Mouse (Mus musculus) yolk sac, embryonic 10.5 days (tissue): ENCODE data around the gene Sh3gl1.

Experiments used
- DNase-seq: peaks from one replicate; pipeline ENCODE4 v3.0.0-alpha.2; 2017; ENCODE audit warnings: low spot score

Sh3gl1 gene

DNA sequence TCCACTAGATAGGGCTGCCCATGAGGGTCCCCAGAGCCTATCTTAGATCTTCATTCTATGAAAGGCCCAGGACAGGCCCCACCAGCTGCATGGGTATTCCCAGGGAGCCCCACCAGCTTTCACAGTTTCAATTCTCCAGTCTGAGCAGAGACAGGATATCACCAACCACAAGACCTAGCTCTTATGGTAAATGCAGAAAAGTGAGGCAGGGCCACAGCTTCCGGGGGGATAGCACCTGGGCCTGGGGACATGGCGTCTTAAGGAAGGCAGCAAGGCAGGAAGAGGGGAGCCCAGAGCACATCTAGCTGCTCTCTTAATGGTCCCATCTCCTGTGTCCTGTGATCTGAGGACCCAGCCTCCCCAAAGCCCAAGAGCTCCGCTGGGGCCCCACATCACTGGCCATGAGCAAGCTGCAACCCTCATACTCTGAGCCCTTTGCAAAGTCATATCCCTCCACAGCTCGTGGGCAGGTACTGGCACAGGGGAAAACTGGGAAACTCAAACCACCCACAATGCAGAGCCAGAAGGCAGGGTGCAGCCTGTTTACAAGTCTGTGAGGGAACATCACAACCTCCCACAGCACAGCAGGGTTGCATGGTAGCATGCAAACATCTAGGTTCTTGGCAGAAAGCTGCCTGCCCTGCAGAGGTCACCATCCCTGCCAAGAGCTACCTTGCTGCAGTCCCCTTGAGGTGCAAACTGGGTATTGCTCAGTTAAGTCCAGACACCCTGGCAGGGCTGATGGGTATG is 15.1 kb downstream of the Sh3gl1 start:
- no peak for DNase-seq

DNA sequence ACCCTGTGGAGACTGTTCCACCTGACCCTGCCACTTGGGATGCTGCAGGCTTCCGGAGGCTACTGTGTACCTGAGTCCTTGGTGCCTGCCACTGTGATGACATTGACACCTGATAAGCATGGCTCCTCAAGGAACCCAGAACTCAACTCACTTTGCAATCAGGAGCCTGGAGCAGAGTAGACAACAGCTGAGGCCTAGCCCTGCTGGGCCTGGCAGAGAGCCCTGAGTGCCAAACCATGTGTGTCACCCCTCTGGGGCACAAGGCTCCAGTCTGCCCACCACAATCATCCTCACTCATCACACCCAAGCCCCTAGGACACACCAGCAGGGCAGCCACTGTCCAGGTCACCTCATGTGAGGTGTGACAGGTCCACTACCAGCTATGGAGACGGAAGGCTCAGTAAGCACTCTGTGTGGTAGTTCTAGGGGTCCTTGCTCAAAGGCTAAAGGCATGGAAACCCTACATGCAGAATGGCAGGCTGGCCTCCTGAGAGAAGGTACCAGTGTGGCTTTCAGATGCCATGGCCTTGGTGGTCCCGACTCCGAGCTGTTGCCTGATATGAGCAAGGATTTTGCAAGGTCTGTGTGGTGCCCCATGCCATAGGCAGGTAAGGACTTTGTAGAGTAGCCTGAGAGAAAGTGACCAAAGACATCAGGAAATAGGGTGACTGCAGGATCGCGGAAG is 15.9 kb downstream of the Sh3gl1 start:
- no peak for DNase-seq

DNA sequence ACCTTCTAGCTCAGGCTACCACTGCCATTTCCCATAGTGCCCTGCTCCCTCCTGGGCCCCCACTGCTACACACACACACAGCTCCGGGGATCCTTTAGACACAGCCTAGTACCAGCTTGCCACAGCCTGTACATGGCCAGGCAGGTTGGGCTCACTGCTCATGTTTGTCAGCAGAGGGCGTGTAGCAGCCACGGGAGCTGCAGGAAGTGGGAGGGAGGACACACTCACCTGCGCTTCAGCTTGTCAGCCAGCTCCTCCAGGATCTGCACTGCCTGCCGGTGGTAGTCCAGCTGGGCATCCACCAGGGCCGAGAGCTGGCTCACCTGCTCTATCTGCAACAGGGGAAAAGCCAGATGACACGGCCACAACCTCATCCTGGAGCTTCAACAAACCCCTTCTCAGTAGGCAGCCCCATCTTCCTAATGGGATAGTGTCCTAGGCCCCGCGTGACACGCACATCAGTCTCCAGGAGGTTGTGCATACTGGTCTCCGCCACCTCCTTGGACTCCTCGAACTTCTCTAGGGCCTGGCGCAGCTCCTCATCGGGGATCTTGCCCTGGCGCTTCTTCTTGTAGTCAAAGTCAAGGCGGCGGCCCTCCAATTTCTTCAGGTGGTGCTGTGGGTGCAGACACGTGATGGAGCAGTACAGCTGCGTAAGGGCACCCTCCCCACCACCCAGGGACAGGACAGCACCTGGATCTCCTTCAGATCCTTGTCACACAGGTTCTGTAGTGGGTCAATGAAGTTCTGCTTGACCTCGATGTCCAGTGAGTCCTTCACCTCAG is 17.9 kb downstream of the Sh3gl1 start:
- DNase-seq, result peak; percentile 55

DNA sequence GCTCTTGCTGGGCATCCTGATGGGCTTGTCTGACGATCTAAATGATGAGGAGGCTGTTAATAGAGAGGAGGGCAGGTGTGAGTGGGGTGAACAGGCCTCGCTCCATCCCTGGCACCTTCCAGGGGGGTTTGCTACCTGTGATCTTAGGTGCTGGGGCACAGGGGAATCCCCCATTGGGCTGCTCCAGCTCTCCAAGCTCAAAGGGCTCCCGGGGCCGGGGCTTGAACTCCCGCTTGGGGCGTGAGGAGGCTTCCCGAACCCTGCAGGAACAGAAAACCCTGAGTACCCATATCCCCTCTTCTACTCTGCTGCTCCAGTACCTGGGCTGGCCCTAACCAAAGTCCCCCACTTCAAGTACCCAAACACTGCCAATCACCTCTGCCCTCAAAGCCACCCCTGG is 18.6 kb downstream of the Sh3gl1 start:
- no peak for DNase-seq

DNA sequence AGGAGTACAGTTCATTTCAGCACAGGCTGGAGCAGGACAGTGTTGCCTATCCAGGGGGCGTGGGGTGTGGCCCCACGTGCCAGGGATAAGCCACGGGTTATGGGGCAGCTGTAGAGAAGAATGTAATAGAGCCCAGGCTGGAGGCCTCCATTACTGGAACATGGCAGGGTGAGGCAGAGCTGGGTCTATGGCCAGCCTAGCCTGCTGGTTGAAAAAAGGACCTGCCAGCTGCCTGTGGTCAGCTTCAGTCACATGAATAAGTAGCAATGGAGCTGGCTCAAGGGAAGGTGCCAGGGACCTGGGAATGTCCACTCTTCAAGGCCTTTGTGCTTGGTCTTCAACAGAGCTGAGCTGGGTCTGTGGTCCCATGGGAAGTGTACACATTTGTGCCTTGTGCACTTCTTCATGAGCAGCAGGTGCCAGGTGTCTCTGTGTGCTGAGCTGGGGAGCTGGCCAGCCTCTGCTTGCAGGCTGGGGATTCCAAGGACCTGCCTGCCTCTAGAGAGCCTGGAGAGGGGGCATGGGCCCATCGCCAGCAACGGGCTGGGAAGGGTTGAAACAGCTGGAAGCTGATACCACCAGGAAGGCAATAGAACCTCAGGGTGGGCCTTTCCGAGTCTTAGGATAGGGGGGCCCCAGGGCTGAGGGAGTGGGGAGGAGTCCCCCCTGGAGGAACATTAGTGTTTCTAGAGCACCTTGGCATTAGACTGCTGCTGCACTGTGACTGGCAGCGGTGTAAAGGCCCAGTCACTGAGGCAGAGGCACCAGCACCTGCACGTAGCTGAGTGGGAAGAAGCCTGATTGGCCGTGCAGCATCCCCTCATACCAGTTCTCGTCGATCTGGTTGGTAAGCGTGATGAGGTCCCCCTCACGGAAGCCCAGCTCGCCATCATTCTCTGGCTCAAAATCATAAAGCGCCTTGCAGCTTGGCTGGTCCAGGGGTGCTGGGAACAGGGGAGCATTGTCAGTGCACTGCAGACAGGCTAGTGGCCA is 19.3 kb downstream of the Sh3gl1 start:
- DNase-seq, result no peak

DNA sequence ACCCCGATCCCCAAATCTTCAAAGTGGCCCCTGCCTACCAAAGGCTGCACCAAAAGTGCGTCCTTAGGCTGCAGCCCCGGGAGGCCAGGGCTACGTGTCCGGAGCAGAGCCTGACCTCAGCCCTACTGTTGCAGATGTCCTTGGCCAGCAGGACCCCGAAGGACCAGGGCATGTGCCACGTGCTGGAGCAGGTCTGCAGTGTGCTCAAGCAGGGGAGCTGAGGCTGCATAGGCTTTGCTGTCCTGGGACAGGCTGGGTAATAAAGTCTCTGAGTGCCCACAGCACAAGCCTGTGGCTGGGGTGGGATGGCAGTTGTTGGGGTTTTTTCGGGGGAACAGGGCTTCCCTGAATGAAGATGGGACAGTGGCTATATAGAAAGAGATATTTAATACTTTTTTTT is 20.1 kb downstream of the Sh3gl1 start:
- DNase-seq, result no peak

DNA sequence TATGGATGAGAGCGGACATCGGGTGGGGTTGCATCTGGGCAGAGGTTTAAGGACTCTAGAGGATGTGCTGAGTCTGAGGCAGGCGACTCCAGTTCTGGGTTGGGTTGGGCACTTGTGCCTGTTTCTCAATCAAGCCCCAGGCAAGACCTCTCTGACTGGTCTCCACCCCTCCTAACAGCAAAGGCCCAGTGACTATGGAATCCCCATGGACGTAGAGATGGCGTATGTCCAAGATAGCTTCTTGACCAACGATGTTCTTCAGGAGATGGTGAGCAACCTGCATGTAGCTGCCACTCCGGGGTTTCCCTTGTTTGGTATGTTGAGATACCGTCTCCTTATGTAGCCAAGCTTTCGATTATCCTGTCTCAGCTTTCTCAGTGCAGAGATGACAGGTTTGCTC is 21.1 kb downstream of the Sh3gl1 start:
- DNase-seq, result no peak

DNA sequence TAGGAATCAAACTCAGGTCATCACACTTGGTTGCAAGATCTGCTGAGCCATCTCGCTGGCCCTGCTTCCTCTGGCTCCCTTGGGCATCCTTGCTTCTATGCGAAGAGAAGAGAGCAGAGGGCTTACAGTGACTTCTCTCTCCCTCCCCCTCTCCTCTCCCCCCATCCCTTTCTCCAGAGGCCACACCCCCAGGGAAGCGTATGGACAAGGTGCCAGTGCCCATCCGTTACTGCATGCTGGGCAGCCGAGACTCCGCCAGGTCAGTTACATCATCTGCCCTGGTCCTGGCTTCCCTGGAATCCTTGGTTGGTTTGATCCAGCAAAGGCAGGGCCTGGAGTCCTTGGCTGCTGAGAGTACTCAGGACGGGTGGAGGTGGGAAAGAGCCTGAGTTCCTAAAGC is 25.0 kb downstream of the Sh3gl1 start:
- DNase-seq, result no peak

DNA sequence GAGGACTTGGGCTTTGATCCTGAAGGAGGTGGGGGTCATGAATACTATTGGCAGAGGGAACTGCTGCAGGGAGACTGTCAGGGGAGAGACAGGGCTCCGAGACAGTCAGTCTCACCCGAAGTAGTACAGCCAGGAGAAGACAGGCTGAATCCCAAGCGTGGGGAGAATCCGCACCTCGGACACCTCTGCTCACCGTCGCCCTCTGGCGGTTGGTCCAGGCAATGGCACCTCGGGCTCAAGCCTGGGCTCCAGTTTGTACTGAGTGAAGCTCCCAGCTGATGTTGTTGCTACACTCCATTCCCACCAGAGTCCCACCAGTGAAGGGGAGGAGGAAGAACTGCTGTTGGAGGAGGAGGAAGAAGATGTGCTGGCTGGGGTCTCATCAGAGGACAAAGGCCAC is 25.8 kb downstream of the Sh3gl1 start:
- DNase-seq, result peak; percentile 58

DNA sequence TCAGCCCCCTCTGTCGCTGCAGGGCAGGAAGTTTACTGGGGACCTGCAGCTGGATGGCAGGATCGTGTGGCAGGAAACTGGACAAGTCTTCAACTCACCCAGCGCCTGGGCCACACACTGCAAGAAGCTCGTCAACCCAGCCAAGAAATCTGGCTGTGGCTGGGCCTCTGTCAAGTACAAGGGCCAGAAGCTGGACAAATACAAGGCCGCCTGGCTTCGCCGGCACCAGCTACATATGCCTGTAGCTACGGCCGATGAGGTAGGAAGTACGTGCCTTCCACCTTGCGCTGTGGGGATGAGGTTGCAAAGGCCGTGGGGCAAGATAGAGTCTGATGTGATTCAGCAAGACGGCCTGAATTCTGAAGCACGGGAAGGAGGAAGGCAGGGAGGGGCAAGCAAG is 26.2 kb downstream of the Sh3gl1 start:
- no peak for DNase-seq

DNA sequence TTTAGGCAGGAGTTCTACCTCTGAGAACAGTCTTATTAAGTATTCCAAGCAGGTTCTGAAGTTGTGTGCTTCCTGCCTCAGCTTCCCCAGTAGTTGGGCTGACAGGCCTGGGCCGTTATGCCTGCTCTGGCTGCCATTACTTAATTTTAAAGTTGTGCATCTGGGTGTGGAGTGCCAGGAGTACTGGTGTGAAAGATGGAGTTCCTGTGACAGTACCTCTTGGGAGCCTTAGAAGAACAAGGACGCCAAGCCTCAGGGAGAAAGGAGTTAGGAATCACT is 26.5 kb downstream of the Sh3gl1 start:
- DNase-seq, result no peak

DNA sequence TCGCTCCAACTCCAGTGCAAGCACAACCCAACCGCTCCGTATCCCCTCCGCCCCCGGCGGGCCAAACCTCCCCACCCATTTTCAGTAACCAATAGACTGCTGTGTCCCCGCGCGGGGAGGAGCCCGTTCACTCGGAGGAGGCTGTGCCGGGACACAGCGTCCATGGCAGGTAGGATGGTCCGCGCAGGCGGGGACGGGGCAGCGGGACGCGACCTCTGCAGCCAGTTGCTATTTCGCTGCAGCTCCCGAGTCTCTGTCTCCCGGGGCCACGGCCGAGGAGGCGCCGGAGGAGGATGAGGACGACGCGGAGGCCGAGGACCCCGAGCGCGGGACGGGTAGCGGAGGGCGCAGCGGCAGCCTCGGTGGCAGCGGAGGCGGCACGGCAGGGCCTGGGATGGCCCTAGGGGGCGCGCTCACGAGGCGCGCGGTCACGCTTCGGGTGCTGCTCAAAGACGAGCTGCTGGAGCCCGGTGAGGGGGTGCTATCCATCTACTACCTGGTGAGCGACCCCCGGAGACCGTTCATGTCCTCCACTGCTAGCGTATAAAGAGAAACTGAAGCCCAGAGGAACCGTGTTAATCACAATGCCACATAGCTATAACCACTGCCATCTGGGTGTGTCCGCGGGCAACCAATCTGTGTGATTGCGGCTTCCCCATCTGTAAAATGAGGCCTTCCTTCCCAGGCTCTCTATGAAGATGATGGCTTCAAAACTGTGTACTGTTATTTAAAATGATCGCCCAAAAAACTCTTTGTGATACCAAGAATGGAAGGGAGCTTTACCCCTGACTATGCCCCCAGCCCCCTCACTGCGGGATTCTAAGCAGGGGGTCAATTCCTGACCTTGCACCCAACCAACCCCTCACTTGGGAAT is 27.1 kb downstream of the Sh3gl1 start:
- peak; percentile 94 for DNase-seq

DNA sequence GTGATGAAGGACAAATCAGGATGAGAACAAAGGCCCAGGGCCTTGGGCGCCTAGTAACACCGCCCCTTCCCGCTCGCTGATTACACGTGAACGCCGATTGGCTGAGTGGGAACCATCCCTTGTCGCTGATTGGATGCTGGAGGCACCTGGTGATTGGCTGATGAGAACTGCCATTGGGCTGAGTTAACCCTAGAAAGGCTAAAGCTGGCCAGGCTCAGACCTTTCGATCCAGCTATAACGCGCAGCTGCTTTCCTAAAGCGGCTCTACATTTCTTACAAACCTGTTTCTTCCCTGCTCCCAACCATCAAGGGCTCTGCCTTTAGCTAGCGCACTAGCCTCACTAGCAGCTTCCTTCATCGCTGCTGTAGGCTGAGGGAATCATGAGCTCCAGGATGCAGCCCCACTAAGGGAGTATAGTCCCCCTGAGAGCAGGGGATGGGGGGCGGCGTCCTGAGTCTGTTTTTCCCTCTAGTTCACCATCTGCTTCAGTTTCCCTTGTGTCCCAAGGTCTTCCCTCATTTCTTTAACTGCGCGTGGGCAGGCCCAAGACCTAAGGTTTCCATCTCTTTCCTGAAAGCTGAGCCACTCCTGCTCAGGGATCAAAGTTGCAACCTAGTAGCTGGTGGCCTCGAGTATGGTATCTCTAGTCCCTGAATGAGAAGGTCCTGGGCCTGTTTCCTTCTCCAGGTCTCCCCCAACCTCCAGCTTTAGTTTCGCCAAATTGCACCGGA is 27.9 kb downstream of the Sh3gl1 start:
- peak; percentile 94 for DNase-seq

DNA sequence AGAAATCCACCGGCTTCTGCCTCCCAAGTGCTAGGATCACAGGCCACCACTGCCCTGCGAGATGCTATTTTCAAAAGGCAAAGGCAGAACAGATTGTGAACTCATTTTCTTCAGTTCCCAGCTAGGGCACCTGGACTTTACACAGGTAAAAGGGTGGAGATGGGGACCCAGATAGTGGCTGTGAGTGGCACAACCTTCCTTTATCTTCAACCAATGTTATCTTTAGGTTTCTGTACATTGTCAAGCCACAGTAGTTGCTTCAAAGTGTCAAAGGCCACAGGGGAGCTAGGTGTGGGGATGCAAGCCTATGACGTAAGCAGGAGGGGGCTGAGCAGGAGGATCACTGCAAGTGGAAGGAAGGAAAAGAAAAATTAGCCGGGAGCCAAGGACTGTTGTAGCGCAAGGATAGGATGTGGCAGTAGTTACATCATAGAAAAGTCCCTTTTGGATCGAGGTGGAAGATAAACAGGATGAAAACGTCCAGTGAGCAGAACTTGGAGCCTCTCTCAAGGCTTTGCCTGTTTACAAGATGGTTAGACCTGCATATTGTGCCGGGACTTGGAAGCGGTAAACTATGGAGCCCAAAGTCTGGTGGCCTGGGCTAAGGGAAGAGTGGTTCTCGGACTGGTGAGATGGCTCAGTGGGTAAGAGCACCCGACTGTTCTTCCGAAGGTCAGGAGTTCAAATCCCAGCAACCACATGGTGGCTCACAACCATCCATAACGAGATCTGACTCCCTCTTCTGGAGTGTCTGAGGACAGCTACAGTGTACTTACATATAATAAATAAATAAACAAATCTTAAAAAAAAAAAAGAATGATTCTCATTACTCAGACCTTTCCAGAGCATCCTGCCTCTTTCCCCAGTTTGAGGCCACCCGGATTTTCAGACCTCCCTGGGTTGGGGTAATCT is 28.7 kb downstream of the Sh3gl1 start:
- peak; percentile 79 for DNase-seq

DNA sequence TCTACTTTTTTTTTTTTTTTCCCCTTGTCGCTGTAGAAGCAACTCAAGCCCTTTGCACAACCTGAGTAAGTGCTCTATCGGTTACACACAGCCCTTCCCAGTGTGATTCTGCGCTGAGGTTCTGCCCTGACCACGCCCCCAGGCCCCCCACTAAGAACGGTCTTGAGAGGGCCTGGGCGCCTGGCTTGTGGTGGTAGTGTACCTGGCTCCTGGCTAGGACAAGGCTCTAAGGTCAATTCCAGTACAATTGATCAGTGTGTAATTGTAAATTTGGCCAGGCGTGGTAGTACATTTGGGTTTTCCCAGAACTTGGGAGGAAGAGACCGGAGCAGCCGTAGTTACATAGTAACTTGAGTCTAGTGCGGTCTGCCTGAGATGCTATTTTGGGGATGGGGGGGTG is 29.5 kb downstream of the Sh3gl1 start:
- peak; percentile 82 for DNase-seq

DNA sequence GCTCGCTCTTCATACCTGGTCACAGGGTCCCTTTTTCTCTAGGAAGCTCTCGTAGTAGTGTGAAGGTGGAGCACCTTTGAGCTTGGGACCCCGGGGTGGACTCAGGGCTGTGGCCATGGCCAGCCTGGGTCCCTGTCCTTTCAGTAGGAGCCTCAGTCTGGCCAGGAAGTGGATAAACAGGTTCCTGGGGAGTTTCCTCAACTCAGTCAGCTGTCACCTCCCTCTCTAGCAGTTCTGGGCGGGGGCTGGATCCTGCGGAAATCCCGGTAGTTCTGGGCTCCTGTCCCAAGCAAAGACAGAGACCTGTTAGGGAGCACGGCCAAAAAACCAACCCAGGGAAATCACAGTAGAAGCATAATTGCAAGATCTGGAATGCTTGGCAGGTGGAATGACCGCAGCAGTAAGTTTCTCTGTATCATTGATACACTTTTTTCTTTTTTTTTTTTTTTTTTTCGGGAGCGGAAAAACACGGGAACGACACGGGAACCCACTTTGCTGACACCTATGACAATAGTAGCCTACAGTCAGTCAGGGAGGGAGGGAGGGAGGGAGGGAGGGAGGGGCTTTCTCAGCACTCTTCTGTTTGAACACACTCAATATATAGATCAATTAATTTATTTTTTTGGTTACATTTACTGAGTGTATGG is 30.9 kb downstream of the Sh3gl1 start, which contains the start of the genes Stap2 and Mpnd:
Gene Stap2, minus strand, starts transcription at position 170 of the 647 bp plus-strand sequence.
Gene Mpnd, plus strand, starts transcription at position 297 of the 647 bp plus-strand sequence.
- peak; percentile 53 for DNase-seq

DNA sequence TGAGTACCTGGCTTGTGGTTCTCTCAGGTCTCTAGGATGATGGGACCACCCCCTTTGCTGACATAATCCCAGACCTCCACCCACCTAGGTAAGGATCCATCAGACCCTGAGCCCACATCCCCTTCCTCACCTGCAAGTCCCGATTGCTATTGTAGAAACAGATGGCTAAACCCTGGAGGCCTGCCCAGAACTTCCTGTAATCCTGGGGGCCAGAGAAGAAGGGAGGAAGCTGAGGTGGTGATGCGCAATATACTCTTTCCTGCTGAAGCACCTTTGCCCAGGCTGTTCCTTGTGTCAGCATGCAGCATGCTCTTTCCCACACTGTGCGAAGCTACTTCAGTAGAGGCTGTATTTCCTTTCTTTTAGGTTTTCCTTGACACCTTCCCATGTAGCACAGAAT is 33.4 kb downstream of the Sh3gl1 start:
- DNase-seq, result no peak

DNA sequence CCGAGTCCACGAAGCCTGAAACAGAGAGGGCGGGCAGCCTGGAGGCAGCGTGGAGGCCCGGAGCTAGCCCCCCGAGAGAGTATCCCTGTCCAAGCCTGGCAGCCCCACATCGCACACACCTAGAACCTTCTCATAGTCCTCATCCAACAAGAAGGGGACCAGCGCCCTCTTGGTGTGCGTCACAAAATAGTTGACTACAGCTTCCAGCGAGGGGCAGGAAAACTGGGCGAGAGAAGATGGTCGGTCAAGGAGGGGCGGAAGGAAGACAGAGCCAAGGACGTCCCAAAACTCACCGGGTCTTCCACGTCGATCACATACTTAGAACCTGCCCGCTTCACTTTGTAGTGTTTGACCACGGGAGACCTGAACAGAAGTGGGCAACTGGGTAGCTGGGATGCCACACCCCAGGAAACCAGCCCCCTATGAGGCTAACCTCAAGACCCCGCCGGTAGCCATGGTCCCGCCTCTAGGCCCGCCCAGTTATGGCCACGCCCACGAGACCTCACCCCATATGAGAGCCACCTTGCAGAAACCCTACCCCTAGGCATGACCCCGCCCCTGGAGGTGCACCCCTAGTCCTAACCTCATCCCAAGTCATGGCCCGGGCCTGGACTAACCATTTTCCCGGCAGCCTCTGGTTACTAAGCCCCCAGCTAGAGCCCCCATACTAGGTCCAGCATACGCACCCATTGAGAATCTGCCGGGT is 36.5 kb downstream of the Sh3gl1 start:
- DNase-seq, result no peak
